Mouse (Mus musculus) brain, embryonic 14.5 days (tissue): ENCODE measurements around the gene B3galt5.

ENCODE experiments used
- CTCF ChIP-seq: fragments of 200-500 bp; IDR thresholded peaks from 2 replicates; pipeline ENCODE4 v1.5.1; 2012; ENCODE audit warnings: inconsistent platforms, mild to moderate bottlenecking, moderate library complexity, borderline replicate concordance; ENCODE audit not compliant: insufficient read depth, insufficient read length; ENCODE audit errors: extremely low read depth
- POLR2A ChIP-seq: fragments of 200-500 bp; IDR thresholded peaks from 2 replicates; pipeline ENCODE4 v1.6.1; 2012; ENCODE audit warnings: mild to moderate bottlenecking, inconsistent platforms, borderline replicate concordance; ENCODE audit not compliant: poor library complexity, insufficient read depth, insufficient read length, severe bottlenecking; ENCODE audit errors: extremely low read depth

DNA sequence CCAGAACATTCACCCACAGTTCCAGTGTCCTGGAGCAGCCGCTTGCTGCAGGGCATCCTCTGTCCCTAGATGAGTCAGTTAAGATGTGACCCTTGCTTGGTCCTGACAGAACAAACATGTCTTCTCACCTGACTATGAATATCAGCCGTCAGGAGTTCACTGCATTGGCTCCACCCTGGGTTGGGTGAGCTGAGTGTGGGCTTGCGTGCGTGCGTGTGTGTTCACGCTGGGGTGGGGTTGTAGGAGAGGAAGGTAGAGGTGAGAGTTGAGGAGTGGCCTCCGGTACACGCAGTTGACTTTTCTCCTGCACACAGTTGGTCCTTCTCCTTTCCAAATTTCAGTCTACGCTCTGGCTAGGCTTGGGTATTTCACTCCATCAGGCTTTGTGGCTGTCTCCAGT, 47.0 kb downstream of the B3galt5 start:
- no peak for TF ChIP-seq POLR2A
- TF ChIP-seq CTCF, result no peak
